Mouse (Mus musculus): ENCODE measurements at regions not wholly inside any gene's neighbourhood (a gene's known extent, or its start where the extent isn't known, plus 50 kb on each side); places are given as distances from the start of the nearest gene placed in this dataset.
"Not testable (repeated sequence)": the region's sequence is repeated elsewhere in the genome, so short reads cannot be mapped to it uniquely, and the experiment has no call there.

DNA sequence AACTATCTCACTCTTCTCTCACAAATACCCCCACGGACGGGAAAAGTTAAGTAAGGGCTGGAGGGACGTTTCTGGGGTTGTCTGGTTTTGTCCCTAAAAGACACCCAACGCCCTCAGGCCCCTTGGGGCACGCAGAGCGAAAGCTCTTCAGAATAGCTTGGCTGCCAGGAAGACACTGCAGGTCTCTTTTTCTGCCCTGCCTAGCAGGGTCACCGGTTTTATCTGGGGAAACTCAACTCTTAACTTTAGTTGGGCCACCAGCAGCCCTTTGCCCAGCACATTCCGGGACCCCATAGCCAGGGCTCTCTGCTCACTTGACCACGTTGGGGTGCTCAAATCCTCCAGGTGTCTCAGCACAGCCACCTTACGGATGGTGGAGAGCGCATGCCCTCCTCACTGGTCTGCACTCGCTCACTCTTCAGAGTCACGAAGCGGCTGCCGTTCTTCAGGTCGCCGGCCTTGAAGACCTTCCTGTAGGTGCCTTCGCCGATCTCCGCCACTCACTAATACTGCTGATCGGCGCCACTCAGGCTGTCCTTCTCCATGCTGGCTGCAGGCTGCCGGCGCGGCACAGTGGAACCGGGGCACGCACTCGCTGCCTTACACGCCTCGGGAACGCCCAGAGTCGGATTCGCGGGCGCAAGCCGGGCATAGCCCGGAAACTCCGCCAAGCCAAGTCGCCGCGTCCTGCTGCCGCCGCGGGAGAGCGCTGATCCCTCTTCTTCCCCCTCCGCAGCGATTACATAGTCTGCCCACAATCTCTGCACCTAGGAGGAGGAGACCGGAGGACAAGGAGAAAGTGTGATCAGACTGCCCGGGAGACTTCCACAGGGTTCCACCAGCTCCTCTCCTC lies 83.0 kb downstream of the Ulbp1 start:
- DNase-seq (ENCODE audit: low spot score): no peak

DNA sequence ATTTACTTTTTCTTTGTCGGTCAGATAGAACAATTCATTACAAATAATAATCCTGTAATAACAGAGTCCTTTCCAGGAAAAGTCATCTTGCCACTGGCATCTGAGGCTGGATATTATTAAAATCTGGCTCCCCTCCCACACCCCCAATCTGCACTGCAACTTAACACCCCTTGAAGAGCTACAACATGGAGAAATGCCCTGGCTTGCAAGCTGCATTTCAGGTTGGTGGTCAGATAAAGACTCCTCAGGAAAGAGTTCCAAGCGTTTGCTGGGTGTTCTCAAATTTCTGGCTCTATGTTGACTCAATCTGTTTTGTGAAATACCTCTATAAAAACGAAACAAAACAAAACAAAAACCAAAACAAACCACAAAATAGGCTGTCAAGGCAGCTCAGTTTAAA lies 114.6 kb downstream of the Ulbp1 start:
- DNase-seq (ENCODE audit: low spot score): not testable (repeated sequence)

DNA sequence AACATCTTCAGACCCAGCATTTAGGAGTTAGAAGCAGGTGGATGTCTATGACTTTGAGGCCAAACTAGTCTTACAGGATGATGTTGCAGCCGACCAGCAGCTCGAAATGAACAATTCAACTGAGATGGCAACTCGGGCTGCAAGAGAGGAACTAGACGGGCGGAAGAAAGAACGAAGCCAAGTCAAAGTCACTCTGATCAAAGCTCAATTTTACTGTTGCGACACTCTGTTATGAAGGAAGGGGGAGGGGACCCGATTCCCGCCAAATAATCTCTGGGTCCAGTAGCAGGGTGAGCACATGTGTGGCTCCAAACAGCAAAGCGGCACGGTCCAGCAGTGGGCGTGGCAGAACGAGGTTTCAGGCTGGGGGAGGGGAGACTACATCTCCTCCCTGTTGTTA lies 129.1 kb downstream of the Ulbp1 start:
- DNase-seq (ENCODE audit: low spot score): not testable (repeated sequence)

DNA sequence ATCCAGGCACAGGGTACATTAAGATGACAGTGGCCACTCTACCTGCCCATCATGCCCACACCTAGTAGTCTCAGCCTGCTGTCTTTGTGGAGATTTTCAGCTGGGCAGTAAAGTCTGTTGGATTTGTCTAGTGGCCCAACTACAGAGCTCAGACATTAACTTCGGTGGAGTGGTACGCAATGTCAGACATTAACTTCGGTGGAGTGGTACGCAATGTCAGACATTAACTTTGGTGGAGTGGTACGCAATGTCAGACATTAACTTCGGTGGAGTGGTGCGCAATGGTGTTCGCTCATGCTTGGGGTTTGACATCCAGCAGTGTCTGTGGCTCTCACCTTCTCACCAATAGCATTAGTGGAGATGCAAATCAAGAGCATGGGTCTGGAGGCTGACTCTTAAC lies 129.7 kb downstream of the Ulbp1 start:
- not testable (repeated sequence) for DNase-seq (ENCODE audit: low spot score)

DNA sequence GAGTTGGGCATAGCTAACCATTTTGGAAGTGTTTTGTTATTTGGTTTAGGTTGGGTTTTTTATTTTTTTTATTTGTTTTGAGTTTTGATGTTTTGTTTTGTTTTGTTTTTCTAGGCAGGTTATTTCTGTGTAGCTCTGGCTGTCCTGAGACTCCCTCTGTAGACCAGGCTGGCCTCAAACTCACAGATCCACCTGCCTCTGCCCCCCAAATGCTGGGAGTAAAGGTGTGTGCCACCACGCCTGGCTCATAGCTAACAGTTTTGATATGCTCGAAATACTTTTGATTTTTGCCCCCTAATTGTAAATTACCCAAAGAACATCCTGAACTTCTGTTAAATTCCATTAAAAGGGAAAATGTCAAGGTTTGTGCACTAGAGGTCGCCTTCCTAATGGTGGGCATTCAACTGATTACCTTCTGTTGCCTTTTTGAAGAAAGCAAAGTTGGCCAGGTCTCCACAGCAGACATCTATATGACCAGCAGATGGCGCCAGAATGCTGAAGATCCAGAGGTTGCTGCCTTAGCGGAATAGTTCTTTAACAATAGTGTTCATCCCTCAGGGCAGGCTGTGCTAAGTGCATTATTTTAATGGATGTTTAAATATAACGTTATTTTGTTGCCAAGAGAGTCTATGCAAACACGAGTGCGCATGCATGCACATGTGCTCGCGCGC lies 121.2 kb upstream of the Cnksr3 start:
- DNase-seq (ENCODE audit: low spot score): peak; percentile 33

DNA sequence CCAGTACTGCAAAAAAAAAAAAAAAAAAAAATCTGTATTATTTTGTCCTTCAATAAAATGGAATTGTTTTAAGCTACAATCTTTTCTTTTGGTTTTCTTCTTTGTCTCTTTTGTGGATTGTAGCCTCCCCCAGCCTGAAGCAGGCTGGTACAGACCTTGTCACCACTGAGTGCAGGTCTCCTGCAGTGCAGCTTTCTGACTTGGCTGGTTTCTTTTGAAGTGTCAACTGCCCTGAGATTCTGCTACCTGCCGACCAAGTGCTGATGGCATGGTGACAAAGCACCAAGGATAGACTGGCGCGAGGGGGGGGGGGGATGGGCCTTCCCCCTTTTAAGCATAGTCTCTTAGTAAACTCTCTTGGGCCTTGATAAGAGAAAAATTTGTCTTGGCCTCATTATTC lies 116.2 kb upstream of the Cnksr3 start:
- DNase-seq (ENCODE audit: low spot score): no peak

DNA sequence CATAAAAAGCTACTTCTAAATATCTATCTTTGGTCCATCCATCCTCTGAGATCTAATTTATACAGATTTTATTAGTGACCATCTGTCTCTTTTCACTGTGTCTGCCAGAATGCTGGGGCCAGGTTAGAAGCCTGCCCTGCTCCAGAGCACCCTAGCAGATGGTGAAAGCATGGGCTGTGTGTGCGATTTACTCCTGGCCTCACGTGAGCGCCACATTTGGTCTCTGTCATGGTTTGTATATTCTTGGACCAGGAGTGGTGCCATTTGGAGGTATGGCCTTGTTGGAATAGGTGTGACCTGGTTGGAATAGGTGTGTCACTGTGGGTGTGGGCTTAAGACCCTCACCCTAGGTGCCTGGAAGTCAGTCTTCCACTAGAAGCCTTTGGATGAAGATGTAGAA lies 115.0 kb upstream of the Cnksr3 start:
- not testable (repeated sequence) for DNase-seq (ENCODE audit: low spot score)

DNA sequence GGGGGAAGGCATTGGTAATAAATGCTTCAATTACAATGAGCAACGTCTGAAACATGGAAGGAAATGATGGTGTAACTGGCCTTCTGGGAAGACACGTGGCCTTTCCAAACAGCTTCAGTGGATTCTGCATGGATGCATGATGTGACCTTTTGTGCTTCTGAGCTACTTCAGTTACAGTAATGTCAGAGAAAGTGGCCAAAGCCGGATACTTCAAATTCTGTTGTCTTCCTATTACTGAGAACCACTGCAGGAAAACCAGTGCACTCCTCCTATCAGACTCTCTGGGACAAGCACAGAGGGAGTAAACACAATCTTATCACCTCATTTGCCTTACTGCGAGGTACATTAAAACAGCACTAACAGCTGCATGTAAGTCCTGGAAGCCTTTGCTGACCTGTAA lies 113.0 kb upstream of the Cnksr3 start:
- DNase-seq (ENCODE audit: low spot score): no peak

DNA sequence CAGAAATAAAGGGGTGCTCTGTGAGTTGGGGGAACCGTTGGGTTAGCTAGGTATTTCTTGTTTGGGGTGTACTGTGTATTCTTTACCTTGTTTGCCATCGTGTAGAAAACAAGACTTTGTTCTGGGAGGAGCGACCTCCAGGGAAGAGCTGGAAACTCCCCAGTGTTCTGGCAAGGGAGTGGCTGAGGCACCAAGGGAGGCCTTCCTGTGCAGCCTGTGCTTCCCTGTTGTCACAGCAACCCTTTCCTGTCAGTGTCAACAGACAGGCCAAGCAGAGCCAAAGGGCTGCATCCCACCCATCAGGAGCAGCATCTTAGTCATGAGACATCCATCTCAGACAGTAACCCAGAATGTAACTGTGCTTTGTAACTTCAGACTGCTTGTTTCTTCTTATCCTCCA lies 111.2 kb upstream of the Cnksr3 start:
- DNase-seq (ENCODE audit: low spot score): no peak

DNA sequence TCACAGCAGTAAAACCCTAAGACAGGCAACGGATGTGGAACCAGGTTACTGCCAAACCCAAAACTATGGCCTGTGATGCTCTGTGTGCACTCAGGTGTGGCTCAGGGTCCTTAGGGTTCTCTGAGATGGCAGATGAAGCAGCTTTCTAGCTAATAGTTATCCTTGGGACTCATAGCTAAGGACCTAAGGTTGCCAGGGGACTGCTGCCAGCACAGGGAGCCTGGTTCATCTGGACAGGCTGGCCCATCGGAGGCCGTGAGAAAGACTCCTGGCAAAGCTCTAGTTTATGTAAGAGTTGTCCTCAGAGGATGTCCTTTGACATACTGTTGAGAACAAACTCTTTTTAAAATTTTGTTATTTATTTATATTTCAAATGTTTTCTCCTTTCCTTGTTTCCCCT lies 97.9 kb upstream of the Cnksr3 start:
- DNase-seq (ENCODE audit: low spot score): no peak

DNA sequence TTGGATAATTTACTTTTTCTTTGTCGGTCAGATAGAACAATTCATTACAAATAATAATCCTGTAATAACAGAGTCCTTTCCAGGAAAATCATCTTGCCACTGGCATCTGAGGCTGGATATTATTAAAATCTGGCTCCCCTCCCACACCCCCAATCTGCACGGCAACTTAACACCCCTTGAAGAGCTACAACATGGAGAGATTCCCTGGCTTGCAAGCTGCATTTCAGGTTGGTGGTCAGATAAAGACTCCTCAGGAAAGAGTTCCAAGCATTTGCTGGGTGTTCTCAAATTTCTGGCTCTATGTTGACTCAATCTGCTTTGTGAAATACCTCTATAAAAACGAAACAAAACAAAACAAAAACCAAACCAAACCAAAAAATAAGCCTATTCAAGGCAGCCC lies 93.8 kb upstream of the Cnksr3 start:
- not testable (repeated sequence) for DNase-seq (ENCODE audit: low spot score)

DNA sequence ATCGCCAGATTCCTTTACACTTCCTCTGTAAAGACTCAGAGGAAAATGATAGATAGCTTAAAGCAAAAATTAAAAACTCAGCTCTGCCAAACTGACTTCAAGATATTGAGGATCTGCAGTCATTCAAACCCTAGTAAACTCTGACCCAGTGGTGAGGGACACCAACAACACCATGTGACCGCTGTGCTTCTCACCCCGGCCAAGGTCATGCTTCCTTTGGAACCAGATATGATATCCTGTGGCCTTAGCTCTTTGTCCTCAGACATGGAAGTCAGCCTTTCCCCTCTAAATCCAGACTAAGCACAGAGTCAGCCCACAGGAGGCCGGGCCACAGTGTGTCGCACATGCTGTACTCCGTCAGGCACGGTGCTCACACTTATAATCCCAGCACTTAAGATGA lies 86.3 kb upstream of the Cnksr3 start:
- DNase-seq (ENCODE audit: low spot score): no peak

DNA sequence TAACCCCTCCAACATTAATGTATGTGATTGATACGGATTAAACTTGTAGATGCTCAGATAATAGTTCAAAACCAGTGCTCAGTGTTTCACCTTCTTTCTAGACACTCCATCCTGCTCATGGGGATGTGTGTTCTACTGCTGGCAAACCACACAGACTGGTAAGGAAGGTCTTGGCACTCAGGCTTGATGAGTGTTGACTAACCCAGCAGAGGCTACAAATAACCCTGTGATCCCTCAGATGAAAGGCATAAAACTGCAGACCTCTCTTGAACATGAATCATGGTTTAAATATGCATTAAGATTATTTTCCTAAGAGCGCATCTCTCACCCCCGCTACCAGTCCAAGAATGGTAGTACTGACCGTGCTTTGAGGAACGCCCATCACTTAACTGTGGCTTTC lies 83.9 kb upstream of the Cnksr3 start:
- no peak for DNase-seq (ENCODE audit: low spot score)

DNA sequence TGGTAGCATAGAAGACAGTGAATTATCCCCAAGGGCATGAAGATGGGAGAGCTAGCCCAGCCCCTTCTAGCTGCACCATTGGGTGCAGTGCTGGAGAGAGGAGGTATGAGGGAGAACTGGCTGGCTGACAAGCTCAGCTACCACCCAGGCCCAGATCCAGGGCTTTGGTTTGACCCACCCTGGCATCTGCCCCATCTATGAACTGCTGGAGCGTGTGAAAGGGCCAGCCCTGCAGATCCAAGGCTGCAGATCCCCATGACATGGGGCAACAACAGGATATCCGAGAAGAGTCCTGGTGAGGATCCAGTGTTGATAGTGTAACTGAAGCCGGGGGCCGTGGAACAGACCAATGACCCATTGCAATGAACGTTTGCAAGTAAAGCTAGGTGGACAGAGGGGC lies 81.2 kb upstream of the Cnksr3 start:
- no peak for DNase-seq (ENCODE audit: low spot score)

DNA sequence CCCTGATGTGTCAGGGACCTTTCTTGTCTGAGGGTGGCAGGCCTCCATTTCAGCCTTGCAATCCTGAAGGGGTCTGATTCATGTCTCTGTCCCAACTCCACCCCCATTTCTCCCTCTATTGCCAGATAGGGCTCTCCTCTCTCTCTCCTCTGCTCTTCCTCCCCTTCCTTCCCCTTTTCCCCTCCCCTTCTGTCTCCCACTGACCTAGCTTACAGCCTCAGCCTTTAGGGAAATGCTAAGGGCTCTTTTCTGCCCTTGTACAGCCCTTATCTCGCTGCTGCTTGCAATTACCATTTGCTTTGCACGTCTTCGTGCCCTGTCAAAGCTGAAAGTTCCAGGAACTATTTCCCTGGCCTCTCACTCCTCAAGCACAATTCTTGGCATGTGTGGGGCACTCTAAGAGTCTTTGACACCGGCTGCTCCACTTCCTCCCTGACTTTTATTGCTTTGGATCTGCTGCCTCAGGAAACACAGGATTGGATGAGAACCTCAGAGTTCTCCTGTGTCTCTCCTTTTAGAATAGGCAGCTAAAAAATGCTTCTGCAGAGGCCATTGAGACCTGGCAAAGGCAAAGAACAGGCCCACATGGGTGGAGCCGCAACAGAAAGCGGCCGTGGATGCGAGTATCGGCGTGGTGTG lies 77.9 kb upstream of the Cnksr3 start:
- no peak for DNase-seq (ENCODE audit: low spot score)

DNA sequence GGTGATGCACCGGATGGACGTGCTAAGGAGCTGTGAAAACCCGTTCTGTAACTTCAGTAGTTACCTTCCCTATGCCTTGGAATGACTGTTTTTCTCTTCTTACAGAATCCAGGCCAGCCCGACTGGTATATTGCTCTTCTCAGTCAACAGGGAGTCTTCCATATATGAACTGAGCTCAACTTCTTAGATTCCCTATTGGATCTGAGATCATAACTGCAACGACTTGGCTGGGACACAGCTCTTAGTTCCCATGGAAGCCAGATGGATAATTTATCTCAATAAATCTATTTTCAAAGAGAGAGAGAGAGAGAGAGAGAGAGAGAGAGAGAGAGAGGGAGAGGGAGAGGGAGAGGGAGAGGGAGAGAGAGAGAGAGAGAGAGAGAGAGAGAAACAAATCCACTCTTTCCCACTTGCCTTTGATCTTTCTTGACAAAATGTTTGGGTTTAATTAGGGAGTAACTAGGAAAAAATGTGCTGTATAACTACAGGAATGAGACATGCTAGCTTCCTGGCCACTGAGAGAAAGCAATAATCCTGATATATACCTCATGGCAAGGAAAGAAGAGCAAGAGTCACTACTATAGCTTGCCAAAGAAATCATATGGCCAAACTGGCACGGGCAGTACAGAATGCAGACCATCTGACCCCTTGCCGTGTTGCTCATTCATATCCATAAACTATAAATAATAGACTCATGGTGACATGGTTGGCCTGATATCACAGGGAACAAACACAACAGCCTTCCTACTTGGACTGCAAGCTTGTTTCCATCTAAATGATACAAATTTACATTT lies 73.3 kb upstream of the Cnksr3 start:
- DNase-seq (ENCODE audit: low spot score): no peak

DNA sequence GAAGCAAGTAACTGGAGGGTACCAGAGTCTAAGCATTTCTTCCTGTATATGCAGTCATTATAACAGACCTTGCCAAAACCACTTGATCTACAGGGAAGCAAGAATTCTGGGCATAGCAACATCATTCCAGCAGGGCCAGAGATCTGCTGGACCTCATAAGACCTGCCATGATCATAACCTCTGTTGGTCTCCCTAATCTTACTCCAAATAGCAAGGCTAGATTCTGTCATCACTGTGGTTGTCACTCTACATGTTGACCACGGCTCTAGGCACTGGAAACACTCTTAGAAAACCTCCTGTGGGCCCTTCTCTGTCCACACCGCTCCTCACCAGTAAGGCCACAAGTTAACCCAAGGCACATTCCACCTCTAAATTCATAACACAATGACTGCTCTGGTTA lies 68.4 kb upstream of the Cnksr3 start:
- no peak for DNase-seq (ENCODE audit: low spot score)

DNA sequence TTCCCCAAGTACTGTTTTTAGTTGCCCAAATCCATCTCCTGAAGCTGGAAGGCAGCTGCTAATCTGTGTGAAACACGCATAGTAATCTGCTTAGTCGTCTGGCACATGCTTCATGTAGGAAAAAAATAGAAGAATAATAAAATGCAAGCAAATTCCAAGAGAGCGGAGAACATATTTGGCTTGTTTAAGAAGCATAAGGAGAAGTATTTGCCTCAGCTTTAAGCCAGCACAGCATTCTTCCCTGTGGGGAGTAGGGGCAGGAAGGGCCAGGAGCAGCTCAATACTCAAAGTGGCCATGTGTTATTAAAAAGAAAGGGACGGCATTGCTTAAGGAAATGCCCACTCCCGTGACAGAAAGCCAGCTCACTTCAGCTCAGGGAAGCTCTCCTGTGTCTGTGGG lies 66.8 kb upstream of the Cnksr3 start:
- DNase-seq (ENCODE audit: low spot score): no peak

DNA sequence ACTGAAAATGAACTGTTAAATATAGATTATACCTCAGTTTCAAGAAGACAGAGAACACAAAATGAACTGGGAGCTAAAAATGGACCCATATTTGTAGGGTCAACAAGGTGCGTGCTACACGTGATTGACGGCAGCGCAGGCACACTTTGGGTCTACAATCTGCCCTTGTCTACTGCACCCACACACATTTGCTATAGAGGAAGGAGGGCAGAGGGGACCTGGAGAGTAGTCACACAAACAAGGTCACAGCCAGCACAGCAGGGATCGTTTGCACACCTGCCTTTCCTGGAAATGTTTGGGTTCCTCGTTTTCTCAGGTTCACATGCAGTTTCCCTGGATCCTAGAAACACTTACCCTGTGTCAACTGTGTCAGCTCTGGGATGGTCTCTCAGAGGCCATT lies 63.3 kb upstream of the Cnksr3 start:
- DNase-seq (ENCODE audit: low spot score): no peak

DNA sequence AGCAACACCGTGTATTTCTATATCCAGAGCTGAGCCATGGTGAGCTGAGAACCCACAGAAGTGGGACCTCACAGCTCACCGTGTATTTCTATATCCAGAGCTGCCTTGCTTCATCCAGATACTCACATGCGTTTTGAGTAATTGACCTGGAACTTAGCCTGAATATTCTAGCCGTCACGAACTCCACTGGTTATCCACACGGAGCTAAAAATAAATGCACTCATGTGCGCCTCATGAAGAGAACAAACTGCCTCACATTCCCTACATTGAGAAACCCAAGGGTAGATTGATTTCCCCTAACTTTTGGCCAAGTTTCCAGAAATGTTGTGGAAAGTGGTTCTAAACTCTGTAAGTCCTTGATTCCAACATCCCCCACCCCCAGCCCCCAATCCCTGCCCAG lies 62.4 kb upstream of the Cnksr3 start:
- no peak for DNase-seq (ENCODE audit: low spot score)

DNA sequence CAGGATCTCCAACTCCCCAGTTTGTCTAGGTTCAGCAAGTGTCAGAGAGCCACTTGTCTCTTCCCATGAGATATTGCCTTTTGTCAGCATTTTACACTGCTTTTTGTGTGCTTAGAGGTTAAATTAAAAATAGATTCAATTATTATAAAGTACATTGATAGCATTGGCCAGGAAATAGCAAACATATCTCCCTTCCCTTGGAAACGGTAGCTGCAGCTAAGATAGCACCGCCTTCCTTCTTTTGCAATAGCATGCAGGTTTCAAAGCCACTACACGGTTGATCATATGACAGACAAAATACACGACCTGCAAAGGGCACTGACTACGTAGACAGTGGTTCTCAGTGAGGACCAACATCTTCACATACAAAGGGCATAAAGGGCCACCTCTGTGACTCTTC lies 59.1 kb upstream of the Cnksr3 start:
- no peak for DNase-seq (ENCODE audit: low spot score)

DNA sequence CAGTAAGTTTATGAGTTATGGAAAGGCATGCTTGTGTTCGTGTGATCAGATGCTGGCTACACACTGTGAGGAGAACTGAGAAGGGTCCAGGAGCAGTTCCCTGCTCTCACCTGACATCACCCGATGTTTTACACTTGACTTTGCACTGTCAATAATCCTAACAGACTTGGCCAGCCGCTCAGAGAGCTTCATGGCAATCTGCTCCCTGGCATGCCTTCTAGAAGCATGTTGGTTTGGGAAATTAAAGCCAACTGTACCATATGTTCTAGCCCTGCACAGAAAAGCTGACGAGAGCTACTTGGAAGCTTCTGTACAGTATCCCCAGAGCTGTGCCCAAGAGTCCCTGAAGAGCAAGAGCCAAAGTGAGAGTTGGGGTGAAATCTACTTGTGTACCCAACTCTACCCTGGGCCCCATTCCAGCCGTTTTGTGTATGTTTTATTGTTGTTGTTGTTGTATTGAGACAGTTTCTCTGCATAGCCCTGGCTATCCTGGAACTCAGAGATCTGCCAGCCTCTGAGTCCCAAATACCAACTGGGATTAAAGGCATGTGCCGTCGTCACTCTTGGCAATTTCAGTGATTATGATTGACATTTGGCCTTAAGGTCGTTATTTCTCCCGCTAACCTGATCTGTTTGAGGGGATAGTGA lies 56.5 kb upstream of the Cnksr3 start:
- DNase-seq (ENCODE audit: low spot score): no peak

All from ovary, adult 18-20 months (tissue).